Mouse (Mus musculus) cerebellum, postnatal 25 days (tissue): Measurements from ENCODE around the gene Pcnp.

Source experiments
- DNase-seq, 2 experiments: peaks; one replicate each; pipeline ENCODE4 v3.0.0; 2021; ENCODE audit warnings: mixed read lengths in 2 of 2

Pcnp gene

DNA sequence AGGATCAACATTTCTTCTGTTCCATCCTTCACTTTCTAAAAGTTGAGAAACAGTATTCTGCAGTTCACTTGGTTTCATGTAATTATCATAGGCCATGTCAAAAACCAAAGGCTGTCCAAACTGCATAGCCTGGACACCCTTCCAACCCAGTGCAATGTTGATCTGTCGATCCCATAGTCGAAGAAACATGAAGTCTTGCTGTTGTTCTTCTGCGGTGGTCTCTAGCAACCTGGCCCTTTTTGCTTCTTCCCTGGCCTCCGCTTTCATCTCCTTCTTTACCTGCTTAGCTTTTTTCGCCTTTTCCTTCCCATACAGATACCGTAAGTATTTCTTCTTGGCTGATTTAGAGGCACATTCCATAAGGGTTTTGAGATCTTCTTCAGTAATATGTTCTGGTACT, 5.0 kb upstream of the Pcnp start:
- no peak for DNase-seq

DNA sequence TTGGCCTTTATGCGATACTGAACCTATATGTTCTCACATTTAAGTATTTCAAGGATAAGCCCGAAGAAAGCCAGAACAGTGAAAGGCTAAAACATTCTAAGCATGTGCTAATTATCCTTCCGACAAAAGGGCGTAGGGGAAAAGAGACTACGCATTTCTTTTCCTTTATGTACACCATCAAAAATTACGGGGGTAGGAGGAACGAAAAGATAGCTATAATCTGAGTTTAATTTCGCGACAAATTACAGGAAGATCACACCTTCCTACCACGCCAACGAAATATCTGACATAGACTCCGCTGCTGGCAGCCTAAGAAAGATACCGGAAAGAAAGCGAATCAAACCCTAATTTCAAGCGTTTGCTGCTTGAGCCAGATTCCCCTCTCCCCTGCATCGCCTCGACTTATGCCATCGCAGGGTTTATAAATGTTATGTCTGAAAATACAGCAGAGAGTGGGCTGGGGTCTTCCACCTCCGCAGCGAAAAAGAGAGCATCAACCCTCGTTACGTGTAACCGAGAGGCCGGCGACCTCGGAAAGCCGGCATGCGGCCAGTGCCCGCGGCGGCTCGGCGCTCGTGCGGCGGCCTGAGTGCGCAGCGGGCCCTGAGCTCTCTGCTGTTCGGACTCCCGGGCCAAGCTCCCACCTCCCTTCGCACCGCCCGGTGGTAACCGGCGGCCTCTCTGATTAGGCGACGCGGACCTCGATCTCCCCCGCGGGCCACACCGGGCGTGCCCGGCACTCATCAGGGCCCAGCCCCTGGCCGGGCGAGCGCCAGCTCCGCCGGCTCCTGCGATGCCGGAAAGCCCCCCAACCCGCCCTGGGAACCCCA, 602 bp downstream of the Pcnp start:
- peak in 1 of 2 experiments; percentile 74 for DNase-seq

DNA sequence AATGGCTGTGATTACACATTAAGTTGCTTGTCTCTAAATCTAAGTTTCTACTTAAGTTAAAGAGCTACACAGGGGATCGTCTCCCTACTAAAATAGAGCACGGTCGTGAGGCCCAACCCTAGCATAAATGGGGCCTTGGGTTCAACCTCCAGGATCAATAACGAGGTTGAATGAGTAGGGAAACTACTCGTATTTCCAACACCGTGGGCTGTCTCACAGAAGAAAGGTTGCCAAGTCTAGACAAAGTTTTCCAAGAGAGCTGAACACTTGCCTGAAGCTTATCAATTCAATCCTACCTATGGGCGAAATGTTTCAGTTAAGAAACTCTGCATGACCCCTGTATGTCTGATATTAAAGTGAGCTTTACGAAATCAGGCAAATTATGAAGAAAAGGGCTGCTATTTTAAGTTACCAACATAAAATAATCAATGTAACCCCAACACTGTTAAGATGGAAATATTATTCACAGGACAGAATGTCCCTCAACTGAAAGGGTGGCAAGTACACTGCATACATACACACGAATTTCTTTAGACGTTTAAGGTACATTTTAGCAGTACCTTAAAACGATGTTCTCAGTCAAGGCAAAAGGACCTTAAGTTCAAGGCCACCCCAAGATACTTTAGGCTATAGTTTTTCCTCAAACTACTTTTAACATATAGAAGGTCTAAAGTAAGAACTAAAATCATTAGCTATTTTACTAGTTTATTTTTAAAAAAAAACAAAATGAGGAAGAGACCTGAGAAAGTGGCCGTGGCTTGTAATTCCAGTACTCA, 1.5 kb downstream of the Pcnp start:
- DNase-seq: no peak

DNA sequence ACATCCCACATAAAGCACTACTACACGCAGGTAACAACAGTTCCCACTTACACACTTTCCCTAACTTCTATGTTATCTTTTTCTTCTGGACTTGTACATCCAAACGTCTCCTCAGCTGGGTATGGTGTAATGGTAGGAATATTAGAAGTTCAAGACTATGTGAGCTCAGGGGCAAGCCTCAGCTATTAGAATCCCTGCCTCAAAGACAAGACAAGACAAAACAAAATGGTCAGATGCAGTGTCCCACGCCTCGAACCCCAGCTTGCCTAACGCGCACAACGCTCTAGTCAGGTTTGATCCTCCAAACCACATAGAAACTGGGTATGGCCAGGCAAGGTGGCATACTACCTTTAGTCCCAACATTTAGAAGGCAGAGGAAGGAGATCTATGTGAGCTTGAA, 9.9 kb downstream of the Pcnp start:
- DNase-seq: no peak

DNA sequence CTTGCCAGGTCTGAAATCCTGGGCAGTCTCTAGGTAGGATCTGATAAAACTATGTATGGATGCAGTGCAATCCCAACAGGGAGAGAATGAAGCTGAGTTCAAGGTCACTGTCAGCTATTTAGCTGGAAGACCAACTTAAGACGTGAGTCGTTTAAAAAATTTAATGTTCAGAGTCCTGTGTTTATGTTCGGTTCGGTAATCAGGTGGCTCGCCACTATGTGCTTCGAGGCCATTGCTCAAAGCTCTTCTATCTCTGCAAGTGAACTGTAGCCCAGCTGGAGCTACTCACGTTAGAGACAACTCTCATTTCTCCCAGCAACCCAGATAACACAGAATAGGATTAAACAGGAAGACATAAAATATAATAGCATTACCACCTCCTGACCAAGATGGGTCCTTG, 15.5 kb downstream of the Pcnp start:
- DNase-seq: no peak

DNA sequence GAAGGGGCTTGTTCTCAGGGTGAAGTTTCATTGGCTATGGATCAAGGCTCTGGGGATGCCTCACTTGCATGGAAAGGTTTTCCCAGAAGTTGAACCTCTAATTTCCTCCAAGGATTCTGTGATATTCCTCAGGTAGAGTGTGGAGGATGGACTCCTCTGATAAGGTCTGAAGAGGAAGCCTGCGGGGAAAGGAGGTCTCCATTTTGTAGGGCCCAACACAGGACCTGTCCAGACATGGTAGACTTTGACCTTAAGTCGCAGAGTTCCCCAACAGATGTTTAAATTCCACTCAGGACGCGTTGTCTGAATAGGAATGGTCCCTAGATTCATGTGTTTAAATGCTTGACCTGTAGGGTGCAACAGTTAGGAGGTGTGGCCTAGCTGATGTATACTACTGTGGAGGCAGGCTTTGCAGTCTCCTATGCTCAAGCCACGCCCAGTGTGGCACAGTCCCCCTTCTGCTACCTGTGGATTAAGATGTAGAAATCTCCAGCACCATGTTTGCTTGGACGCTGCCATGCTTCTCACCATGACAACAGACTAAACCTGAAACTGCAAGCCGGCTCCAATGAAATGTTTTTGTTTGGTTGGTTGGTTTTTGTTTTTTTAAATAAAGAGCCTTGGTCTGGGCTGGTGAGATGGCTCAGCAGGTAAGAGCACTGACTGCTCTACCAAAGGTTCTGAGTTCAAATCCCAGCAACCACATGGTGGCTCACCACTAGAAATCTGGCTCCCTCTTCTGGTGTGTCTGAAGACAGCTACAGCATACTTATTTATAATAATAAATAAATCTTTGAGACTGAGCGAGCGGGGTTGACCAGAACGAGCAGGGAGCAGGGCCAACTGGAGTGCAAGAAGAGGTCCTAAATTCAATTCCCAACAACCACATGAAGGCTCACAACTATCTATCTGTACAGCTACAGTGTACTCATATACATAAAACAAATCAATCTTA, 16.5 kb downstream of the Pcnp start:
- no peak for DNase-seq

DNA sequence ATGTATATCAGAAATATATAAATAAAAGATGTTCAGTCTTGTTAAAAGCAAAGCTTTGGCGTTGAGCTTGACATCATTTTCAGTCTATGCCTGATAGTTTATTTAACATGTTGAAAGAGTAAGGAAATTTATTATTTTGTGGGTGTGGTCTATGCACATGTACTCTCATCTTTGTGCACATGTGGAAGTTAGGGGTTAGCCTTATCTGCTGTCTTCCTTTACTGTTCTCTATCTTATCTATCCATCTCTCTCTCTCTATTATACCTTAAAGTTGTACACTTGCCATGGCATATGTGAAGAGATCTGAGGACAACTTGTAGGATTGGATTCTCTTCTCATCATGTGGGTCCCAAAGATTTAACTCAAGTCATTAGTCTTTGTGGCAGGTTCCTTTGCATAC, 20.7 kb downstream of the Pcnp start:
- no peak for DNase-seq

DNA sequence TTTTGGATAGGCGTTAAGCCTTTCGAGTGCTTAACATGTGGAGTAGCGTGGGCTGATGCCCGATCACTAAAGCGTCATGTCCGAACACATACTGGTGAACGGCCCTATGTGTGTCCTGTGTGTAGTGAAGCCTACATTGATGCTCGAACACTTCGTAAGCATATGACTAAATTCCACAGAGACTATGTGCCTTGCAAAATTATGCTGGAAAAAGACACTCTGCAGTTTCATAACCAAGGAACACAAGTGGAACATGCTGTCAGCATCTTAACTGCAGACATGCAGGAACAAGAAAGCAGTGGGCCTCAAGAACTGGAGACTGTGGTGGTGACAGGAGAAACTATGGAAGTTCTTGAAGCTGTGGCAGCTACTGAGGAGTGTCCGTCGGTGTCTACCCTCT, 22.7 kb downstream of the Pcnp start:
- DNase-seq: no peak

DNA sequence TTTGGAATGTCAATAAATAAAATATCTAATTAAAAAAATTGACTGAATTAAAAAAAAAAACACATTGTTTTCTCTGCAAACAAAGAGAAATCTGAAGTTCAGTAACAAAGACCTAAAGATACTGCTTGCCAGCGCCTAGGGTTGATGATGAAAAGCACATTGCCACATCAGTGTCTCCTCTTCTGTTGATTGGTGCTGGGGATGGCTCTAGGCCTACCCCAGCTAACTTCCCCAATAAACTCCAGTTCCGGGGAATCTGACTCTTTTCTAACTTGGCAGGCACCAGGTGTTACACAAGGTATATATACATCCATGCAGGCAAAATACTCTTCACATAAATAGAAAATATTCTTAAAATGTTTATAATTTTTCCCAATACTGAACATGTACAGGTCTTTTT, 35.3 kb downstream of the Pcnp start:
- DNase-seq: no peak

DNA sequence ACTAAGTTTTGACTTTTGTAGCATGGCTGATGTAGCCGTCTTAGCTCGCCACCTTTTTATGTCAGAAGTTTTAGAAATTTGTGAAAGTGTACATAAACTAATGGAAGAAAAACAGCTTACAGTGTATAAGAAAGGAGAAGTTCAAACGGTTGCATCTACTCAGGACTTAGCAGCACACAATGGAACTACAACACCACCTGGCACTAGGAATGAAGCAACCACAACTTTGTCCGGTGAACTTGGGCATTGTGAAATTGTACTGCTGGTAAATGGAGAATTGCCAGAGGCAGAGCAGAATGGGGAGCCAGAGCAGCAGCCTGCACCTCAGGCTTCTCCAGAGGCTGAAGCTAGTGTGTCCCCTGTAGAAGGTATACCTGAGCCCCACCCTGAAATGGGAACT, 39.2 kb downstream of the Pcnp start:
- DNase-seq: no peak

DNA sequence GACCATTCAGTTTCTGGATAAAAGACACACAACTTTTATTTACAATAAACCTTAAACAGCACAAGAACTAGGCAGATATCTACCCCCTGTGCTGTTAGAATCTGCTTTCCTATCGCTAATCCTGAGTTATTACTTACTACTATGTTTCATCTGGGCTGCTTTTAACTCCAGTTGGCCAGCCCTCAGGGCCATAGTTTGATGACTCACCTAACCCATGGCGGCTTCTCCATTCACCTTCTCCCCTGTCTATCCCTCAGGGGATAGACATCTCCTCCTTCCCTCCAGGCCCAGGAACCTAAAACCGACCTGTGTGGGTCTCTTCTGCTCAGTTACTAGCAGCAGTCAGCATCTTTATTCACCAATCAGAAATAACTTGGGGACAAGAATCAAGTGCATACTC, 43.5 kb downstream of the Pcnp start:
- DNase-seq: no peak

DNA sequence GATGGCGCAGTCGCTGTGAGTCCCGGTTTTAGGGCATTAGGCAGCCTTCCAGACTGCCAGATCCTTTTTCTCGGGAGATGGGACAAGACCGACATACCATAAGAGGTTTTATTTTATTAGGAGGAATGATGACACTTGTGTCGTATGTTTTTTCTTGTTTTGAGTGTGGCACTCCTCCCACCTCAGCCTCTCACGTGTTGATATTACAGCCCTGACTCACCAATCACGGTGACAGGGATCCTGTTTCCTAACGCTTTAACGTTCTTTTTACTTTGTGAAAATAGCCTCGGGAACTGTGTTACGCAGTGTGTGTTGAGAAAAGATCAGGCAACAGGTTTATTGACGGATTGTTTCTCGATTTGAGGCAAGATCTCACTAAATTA, 54.6 kb downstream of the Pcnp start:
- no peak for DNase-seq

DNA sequence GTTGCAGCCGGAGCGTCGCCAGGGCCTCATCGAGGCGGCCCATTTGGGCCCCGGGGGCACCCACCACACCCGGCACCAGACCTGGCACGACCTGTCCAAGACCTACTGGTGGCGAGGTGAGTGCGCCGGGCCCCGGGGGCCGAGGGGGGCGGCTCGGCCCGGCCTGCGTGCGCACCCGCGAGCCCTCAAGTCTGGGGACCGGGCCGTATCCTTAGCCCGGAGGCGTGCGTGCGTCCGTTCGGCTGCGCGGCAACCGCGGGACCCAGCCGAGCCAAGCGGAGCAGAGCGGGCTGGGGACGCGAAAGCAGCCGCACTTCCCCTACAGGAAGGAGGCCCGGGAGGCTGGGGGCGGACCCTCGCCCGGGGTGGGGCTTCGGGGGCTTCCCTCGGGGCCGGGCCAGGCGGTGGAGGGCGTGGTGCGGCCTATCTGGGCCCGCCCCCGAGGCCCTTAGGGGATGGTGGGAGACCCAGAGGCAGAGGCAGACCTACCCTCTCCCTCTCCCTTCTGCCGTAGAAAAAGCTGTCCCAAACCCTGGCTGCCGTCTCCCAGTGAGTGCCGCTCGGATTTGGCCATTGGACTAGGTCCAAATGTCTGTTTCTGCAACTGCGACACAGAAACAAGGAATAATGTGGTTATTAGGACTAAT, 55.2 kb downstream of the Pcnp start:
- peak; percentile 72 to 84 for DNase-seq

DNA sequence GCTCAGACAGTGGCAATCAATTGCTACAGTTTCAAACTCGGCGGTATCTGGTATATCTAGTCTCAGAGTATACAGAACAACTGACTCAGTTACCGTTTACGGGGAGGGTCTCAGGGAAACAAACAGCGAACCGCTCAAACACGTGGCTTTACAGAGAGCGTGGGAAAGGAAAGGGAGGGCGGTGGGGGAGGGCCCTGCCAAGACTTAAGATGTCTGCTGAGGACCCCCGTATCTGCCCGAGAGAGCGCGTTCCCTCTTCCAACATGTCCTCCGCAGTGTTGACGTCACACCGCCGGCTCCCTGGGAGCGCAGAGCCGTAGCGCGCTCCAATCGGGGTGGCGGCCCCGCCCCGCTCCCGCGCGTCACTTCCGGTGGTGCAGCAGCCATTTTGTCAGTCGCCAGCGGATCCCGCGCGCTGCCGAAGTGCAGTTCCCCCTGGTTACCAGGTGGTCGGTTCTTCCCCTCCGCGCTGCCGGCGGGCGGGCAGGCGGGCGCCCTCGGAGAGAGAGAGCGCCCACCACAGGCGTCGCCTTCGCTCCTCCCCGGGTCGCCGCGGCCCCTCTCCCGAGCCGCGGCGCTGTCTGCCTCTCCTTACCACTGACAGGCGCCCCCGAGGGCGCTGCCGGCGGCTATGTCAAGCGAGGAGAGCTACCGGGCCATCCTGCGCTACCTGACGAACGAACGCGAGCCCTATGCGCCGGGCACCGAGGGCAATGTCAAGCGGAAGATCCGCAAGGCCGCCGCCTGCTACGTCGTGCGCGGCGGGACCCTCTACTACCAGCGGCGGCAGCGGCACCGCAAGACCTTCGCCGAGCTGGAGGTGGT, 55.9 kb downstream of the Pcnp start, which contains the start of gene Zbtb11:
Gene Zbtb11 (plus strand): TSS at position 453 of the 825 bp plus-strand sequence.
- DNase-seq: peak; percentile 100

DNA sequence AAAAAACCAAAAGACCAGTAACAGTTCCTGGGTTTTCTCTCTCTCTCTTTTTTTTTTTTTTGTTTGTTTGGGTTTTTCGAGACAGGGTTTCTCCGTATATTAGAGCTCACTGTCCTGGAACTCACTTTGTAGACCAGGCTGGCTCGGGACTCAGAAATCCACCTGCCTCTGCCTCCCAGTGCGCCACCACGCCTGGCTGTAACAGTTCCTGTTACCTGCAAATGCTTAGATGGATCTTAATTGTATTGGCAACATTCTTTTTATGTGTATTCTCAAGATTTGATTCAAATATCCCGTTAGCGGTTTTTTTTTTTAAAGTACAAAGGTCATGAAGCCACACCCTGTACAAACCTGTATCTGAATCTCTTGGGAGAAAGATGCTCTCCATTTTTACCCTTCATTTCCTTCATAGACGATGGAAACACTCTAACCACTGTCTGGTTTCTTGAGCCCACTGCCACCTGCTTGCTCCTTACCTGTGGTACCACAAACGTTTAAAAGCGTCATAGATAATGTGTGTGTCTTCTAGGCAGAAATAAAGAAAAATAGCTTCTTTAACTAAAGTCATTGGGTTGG, 56.8 kb downstream of the Pcnp start:
- no peak for DNase-seq

DNA sequence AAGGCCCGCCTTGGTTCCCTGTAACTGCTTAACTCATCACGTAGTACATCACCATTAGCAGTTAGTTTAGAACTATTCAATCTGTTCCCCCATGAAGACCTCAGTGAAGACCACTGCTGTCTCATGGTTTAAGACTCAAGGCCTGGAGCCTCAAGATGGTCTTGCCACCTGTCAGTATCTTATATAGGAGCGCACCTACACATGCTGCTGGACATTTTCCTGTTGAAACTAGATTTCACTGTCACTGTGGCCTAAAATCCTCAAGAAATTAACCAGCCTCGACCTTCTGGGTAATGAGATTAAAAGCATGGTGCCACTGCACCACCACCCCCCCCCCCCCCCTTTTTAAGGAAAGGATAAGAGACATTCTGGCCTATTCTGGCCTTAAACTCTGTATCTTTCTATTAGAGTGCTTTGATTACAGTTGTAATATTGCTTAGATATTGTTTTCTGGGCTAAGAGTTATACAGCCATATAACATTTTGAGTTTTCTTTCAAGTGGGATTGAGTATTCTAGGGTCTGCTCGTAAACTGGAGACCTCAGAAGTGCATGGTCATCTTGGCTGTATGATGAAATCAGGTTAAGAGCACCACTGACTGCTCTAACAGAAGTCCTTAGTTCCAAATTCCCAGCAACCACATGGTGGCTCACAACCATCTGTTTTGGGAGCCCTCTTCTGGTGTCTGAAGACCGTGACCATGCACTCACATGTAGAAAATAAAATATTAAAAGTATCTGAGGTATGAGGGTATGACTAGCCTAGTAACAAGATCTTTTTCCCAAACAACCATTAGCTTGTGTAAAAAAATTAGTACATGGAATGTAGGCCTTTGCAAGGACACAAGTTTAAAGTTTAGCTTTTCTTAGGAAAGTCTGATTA, 57.6 kb downstream of the Pcnp start:
- no peak for DNase-seq

DNA sequence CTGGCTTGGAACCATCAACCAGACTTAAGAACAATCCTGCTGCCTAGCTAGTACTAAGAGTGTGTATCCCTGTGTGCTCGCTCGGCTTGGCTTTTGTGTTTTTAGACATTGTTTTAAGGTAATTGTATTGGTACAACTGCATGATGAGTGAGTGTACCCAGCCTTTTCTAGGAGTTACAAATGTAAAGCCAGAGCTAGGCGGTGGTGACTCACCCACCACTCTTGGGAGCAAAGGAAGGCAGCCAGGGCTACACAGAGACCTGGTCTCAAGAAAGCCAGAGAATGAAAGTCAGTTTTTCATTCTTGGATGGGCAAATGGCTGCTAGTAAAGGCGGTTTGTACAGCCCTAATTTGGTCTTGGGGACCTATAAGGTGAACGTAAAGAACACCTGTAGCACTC, 59.1 kb downstream of the Pcnp start:
- DNase-seq: no peak

DNA sequence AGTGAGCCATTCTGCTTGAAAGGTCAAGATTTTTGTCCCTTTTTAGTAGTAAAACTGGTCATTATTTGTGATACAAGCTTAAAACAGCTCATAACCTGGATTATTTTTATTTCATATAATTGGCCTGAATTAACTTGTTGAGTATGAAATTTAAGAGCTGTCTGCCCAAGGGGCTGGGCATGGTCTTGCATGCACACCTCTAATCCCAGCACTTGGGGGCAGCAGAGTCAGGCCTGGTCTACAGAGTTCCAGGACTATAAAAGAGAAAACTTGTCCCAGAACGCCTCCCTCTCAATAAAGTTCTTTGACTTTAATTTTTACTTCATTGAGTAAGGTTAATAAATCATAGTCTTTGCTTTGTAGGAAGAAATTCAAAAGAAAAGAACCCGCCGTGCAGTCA, 60.4 kb downstream of the Pcnp start:
- DNase-seq: peak; percentile 20 to 49

DNA sequence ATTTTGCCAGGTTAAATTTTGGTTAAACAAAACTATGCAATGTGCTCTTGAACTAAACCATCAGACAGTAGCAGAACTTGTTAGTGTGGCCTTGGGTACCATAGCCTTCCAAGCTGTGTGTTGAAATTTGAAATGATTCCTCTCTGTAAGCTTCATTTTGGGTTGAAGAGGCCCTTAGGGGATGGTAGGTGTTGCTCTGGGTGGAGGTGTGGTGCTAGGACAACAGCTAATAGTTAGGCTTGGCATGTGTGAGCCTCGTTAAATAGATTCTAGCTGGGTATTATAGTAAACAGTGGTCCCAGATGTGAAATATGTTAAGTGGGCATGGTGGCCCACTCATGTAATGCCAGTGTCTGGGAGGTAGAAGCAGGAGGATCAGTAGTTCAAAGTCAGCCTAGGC, 62.3 kb downstream of the Pcnp start:
- no peak for DNase-seq

DNA sequence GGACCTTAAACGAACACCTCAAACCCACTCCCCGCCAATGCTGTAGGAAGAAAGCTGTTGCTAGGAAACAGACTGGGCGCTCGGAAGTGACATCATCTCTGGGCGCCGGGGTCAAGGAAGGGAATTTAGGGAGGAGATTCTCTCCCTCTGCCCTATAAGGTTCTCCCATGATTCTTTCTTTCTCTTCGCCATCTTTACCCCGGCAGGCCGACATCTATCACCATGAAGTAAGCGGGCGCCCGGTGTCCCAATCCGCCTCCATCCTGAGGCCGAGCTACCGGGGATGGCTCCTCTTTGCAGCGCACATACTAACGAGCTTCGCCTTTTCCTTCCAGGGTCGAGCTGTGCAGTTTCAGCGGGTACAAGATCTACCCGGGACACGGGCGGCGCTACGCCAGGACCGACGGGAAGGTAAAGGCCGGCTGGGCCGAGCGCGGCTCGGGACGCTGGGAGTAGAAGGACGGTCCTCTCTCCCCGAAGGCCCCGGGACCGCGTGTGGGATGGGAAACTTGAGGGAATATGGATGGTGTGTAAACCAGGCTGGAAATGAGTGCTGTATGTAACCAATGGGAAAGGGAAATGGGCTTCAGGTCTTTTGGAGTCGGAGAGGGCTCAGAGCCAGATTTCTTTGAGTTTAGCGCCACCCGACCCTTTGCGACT, 63.2 kb downstream of the Pcnp start, which contains the start of gene Rpl24:
Gene Rpl24 (plus strand): TSS at position 64 of the 660 bp plus-strand sequence.
- DNase-seq: peak; percentile 97 to 98
